Mouse (Mus musculus) skeletal muscle tissue, adult 2 months (tissue): ENCODE measurements at regions not wholly inside any gene's neighbourhood (a gene's known extent, or its start where the extent isn't known, plus 50 kb on each side); places are given as distances from the start of the nearest gene placed in this dataset.
"Not testable (repeated sequence)": the region's sequence is repeated elsewhere in the genome, so short reads cannot be mapped to it uniquely, and the experiment has no call there.

Source experiments
- DNase-seq: peaks from one replicate; pipeline ENCODE4 v3.0.0-alpha.2; 2012; ENCODE audit warnings: low read depth, low spot score

DNA sequence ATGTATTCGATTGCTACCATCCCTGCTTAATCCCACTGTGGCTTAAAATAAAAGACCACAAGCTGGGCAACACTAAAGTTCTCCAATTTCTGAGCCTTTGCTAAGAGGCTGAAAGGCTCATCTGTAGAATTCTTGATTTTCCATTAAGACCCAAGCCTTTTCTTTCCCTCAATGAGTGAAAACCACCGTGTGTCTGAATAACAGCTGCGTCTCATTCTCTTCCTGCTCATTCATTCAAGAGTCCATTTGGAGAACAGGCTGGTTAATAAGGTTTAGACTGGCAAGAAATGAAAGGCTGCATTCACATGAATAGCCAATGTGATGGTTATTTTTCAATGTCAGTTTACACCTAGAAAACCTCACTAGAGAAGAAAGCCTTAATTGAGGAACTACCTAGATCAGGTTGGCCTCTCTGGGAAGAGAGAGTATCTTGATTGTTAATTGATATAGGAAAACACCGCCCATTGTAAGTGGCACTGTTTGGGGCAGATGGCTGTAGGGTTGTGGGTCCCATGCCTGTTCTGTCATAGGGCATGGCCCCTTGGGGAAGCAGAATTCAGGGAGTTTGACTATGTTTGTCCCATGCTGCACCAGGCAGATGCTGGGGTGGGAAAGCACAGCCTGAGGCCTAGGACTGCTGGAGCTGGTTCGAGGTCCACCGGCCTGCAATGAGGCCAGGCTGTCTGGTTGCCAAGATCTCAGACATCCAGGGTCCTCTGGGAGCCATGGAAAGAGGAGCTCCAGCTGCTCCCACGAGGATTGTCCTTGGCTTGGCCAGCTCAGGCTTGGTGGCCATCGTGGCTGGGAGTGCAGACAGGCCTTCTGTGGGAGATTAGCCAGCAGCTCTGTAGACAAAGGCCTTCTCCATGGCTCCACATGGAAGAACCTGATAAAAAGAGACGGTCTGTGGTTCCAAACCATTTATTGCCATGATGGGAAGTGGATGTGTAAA, 161.3 kb upstream of the Castor2 start:
- DNase-seq: no peak

DNA sequence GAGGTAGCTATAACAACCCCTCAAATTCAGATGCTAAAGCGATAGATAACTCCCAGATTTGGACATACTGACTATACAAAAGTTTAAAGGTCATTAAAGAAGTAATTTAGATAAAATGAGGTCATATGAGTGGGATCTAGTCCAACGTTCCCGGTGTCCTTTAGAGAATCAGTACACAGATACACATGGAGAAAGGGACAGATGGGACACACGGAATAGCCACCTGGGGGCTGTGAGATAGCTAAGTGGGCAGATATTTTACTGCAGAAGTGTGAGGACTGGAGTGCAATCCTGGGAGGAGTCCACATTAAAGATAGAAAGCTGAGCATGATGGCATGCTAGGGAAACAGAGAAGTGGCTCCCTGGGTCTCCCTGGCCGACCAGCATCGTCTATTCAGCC, 164.1 kb upstream of the Castor2 start:
- no peak for DNase-seq

DNA sequence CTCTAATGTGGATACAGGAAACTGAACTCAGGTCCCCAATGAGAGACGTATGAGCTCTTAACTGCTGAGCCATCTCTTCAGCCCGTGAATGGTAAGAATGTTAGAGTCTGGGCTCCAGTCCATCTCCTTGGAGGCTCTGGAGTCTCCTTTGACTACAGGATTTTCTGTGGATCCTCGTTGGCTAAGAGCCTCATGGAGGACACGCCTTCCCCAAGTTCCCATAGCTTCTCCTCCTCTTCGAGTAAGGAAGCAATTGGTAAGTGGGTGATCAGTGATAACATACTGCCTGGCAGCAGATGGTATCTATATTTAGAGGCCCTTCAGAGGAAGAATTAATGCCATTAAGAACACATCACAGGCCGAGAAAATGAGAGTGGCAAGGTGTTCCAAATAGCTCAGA, 164.5 kb upstream of the Castor2 start:
- no peak for DNase-seq

DNA sequence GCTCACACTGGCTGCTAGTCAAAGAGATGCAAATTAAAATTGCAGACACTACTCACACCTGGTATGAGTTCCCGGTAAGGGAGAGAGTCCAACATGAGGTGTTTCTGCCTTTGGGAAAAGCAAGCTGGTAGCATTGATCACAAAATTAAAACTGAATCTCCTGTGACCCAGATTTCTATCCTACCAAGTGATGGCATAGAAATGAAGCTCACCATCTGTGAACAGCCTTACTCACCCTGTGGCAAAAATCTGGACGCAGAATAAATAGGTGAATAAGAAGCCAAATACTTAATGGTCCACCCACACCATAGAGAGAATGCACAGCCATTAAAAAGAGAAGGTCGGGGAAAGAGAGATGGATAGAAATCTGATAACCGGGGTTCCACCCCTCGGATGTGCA, 169.4 kb upstream of the Castor2 start:
- no peak for DNase-seq

DNA sequence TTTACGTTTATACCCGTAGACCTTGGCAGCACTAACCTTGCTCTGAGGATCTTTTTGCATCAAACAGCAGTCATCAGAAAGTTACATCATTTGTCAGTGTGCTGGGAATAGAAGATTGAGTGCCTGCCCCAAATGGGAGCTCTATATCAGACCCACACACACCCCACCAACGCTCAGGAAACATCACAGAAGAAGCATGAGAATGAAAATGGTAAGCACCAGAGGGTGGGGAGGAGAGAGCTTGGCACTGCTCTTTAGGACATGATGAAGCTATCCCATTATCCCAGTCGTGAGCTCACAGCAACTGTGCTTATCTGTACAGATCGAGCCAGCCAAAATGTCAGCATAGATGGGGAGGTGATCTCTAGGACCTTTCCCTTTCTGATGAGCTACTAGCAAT, 172.5 kb upstream of the Castor2 start:
- no peak for DNase-seq

DNA sequence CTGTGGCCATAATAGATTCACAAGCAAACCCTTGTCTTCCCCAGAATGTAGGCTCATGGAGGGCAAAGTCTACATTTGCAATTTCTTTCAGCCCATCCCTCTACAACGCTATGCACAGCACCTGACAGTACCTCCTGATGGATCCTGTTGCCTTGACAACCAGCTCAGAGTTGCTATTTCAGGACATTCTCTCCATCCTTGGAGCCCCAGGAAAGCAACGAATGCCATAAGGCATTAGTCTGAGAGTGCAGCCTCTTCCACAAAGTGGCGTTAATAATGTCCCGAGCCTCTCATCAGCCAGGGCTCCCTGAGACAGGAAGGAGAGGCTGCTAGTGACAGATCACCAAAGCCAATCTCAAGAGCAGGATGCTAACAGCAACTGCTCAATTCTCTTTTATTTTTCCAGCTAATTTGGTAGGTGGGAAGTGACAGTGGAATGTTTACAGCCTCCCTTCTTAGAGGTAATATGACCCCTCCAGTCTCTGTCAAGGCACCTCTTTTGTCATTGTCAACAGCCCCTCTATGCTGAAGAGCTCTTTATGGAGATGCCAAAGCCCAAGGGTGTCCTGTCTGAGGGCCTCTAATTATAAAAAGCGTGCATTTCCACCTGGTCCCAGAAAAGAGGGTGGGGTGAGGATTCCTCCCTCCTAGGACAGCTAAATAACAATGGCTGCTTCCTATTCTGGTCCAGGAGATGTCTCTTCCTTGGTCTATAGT, 174.2 kb upstream of the Castor2 start:
- DNase-seq: no peak

DNA sequence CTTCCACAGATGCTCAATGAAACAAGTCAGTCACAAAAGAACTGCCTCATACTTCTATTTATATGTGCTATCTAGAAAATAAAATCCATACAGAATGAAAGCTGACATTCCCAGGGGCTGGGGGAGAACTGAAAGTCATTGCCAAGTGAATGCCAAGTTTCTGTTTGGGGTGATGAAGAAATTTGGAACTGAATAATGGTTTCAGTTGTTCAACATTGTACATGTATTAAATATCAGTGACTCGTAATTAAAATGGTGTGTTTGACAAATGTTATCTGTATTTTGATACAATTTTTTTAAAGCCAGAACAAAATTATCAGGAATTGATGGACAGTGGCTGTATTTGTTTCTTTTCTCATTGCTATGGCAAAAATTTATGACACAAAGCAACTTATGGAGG, 177.3 kb upstream of the Castor2 start:
- DNase-seq: no peak

DNA sequence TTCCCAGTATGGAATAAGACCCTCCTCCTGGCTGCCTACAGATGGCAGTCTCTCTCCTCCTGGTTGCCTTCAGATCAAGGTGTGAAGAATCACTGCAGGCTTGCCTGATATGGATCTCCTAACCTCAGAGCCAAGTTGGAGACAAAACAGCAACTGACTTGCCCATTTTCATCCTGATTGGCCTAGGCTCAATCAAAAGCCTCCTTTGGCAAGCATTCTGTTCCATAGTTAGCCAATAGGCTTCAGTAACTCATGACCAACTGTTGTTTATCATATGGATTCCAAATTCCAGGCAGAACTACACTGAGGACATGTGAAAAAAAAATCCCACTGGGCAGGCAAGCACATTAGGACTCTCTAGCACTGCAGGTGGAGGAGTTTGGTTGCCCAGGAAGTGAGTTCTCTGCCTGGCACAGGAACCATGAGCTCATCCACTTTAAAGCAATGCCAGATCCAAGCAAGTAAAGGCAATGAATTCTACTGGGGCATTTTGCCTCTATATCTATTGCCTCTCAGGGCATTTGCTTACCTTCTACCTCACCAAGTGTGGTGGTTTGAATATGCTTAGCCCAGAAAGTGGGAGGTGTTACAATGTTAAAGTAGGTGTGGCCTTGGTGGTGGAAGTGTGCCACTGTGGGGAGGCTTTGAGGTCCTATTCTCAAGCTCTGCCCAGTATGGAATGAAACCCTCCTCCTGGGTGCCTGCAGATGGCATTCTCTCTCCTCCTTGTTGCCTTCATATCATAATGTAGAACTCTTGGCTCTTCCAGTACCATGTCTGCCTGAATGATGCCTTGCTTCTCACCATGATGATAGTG, 183.6 kb upstream of the Castor2 start:
- DNase-seq: no peak

DNA sequence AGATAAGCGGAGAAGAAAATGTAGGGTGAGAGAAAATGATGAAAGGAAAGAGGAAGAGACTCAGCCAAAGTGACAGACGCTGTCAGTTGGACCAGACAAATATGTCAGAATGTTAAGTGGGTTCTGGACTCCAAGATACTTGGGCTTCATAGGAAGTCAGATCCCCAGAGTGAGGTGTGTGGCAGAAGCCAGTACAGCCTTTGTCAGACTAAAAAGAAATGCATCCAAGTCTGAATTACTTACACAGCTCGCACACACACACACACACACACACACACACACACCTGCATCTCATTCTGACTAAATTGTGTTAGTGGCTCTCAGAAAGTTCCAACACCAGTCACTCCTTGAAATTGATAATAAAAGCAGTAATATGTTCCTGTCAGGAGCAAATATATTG, 192.1 kb upstream of the Castor2 start:
- no peak for DNase-seq

DNA sequence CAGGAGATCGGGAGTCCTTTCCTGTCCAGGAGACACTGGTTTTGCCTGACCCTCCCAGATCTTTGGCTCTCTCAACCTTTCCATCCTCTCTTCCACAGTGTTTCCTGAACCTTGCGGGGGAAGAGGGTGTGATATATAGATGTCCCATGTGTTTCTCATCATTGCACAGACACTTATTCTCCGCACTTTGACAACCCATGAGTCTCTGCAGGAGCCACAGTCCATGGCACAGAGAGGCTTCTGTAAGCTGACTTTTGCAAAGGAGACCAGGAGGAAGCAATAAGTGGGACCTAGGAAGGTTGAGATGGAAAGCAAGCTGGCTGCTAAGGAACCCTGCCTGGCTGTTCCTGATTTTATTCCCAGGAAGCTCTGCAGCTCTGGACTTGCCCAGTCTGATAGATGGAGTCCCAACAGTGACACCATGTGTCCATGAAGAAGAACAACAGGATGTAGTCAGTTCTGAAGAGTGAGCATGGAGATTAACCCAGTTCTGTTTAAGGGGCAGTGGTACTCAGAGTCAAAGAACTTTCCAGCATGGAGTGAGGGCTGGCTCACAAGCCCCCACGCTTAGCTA, 201.4 kb upstream of the Castor2 start:
- peak; percentile 26 for DNase-seq

DNA sequence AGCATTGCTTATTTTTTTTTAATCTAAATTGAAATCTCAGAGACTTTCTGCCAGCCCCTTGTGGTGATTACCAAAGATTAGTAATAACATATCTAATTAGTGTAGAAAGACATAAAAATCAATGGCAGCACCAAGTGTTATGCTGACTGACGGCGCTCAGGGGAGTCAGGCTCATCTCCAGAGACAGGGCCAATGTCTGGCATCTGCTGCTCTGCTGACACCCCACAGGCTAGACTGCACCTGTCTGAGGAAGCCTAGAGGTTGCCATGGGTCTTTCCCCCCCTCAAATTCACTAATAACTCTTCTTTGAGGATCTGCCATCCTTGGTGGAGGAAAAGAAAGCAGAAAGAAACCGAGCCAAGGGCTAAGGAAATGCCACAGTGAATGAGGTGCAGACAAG, 208.8 kb upstream of the Castor2 start:
- DNase-seq: no peak

DNA sequence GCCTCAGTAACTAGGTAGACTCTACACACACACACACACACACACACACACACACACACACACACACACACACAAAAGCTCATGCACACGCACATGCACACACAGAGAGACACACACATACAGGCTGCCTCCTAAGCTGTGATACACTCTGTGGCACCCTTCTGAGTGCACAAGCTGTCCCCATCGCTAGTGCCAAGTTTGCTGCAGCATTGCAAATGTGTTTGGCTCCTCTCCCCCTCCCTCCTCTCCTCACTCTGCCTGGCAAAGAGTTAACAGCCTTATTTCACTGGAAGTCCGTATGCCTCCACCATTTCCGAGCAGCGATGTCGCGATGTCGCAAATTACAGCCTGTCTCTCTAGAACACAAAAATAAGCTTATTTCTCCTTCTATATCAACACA, 209.7 kb upstream of the Castor2 start:
- DNase-seq: no peak

DNA sequence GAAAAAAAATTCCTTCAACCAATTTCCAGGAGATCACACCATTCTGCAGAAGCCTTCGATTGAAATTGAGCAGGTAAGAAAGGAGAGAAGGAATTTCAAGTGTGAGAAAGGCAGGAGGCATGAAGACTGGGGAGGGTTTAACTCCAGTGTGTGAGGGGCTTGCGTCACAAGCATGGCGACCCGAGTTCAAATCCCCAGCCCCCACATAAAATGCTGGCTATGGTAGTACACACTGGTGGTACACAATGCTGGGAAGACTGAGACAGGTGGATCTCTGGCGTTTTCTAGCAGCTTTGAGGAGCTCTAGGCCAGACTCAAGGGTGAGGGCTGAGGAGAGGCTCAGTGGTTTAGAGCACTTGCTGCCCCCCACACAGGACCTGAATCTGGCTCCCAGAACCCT, 214.0 kb upstream of the Castor2 start:
- DNase-seq: no peak

DNA sequence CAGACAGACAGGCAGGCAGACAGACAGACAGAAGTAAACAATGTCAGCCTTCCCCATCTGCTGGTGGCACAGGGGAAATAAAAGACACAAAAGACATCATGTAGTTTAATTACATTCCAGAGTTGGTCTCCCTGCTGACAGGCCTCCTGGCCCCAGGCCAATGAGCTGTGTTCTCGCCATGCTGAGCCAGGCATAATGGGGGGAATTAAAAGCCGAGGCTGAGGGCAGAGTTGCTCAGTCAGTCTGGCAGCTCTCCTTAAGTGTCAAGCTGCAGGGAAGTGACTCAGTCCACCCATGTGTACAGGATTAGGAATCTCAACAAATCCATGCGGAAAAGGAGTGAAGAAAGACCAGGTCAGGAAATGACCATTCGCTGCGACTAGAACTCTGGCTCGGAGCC, 214.5 kb upstream of the Castor2 start:
- DNase-seq: peak; percentile 32

DNA sequence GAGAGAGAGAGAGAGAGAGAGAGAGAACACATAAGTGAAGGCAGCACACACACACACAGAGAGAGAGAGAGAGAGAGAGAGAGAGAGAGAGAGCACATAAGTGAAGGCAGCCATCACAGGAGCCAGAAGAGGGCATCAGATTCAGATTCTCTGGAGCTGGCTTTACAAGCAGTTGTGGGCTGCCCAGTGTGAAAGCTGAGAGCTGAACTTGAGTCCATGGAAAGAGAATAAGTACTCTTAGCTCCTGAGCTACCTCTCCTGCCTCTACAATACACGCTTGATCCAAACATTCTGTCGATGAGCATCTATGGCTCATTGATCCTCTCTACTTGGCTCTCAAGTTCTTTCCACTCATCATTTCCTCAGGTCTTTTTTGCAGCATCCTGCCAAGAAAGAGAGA, 214.9 kb upstream of the Castor2 start:
- DNase-seq: no peak

DNA sequence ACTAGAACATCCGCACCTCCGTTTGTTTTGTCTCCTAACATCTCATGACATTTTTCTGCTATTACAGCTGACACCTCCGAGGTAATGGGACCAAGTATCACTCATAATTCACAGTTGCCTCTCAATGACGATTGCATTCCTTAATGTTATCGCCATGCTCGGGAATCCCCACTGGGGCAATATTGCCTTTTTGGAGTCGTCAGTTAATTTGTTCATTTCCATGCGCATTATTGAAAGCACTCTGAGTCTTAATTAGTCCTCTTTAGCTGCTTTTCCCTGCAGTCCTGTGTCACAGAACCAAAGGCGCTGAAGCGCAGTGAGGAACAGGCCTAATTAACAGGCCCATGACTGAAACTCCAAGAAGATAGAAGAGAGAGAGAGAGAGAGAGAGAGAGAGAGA, 255.0 kb upstream of the Castor2 start:
- DNase-seq: no peak

DNA sequence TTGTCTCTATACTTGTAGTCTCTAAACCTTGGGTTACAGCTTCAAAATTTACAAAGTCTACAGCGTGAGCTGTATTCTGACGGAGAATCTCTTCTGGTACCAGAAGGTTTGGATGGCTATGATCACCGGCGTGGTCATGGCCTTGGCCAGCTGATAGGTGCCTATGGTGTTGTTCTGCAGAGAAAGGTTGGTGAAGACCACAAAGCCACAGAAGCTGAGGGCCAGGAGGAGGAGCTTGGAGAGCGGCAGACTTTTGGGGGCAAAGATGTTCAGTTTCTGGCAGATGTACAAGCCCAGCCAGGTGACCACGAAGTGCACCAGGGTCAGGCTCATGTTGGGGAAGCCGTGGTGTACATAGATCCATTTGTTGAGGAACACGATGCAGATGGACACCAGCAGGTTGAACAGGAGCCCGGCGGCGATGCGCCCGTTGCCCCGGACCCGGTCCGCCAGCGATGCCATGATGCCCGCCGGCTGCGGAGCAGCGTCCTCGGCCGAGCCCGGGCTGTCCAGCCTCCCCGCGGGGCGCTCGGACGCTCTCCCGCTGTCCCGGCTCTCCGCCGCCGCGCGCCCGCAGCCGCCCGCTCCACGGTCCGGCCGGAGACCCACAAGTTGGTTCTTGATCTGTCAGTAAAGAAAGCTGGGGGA, 257.3 kb upstream of the Castor2 start:
- not testable (repeated sequence) for DNase-seq

DNA sequence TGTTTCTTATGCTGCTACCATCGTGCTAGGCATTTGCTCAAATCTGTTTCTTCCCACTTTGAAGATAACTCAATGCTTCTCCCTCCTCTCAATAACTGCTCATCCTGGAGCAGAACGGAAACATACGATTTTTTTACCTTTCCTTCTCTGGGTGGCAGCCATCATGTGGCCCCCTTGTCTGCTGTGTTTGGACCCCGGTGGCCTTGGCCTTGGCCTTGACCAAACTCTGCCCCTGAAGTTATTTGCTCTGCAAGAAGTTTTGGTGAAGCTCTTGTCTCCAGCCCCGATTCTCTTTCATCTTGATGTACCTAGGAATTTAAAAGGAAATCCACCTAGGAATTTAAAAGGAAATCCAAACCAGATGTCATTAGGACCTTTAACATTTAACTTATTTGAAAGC, 261.2 kb upstream of the Castor2 start:
- no peak for DNase-seq

DNA sequence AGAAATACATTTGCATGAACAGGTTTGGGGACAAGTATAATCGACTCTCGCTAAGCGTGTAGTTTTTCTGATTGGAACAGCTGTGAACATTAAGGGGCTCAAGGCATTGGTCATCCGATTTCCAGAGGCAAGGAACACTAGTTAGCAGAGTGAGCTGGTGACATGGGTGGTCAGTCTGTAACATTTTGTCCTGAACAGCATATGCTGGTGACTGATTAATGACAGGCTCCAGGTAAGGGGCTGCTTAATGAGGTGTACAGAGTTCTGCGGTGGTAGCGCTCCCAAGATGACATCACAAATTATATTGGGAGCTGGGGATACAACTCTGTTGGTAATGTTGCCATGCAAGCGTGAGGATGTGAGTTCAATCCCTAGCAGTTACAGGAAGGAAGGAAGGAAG, 266.3 kb upstream of the Castor2 start:
- no peak for DNase-seq

DNA sequence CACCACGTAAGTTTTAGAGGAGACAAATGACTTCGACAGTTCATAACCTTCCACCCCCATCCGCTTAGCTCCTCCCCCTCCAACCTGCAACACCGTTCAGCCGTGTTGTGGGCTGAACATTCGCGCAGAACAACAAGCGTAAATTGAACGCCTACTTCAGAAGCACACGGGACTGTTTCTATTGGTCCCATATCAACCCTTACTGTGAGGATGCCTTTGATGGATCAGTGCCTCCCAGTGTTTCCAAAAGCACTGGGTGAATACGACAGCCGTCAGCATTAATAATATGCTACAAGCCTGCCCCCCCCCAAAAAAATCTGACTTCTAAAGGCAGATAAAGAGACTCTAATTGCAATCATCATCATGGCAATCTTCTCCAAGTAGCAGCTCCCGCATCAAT, 271.3 kb upstream of the Castor2 start:
- DNase-seq: no peak

DNA sequence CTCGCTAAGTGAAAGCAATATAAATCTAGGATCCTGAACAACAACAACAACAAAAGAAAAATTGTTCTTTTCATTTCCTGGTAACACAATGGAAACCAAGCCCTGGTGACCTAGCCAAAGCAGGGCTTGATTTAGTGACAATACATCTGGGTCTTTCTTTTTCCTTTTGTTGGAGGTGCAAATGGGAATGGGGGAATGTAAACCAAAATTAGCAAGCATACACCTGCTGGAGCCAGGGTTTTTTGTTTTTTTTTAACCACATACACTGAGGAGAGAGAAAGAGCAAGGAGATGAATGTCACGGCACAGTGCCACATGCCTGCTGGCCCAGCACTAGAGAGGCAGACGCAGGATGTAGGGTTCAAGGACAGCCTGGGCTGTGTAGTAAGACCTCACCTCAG, 275.6 kb upstream of the Castor2 start:
- no peak for DNase-seq
